Mouse (Mus musculus) layer of hippocampus, postnatal 14 days (tissue): ENCODE data around the gene Mfsd9. TPM values are rescaled to one million over a fixed set of nuclear protein-coding genes. Genes with fewer than 3 reads are reported as not detected.
"Not testable (repeated sequence)": the region's sequence is repeated elsewhere in the genome, so short reads cannot be mapped to it uniquely, and the experiment has no call there.

Source experiments
- DNase-seq, 2 experiments: peaks; one replicate each; pipeline ENCODE4 v3.0.0; 2021 to 2022; ENCODE audit warnings: low spot score in 2 of 2, mixed read lengths in 1 of 2
- total RNA-seq, 2 experiments: library from RNA; stranded (reverse); gene quantifications; 2 replicates each; pipeline ENCODE4 v1.2.3; 2021

Mfsd9 gene
- total RNA-seq, 2 experiments from 2014 or later, result 5.3 to 5.6 TPM

DNA sequence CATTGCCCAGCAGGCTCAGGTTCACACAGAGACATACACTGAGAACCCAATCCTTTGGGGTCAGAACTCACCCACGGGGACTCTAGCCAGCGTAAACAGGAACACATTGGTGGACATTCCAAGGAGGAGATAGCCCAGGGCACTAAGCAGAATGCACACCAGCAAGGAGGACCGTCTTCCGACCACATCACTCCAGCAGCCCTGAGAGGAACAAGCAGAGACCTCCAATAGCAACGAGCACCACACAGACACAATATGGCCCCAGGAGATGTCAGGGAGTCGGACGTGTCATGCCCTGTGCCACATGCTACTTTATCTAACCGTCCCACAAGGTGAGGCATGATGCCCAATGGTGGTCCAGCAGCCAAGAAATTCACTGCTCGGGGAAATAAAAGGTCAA is 6.2 kb downstream of the Mfsd9 start:
- no peak for DNase-seq

DNA sequence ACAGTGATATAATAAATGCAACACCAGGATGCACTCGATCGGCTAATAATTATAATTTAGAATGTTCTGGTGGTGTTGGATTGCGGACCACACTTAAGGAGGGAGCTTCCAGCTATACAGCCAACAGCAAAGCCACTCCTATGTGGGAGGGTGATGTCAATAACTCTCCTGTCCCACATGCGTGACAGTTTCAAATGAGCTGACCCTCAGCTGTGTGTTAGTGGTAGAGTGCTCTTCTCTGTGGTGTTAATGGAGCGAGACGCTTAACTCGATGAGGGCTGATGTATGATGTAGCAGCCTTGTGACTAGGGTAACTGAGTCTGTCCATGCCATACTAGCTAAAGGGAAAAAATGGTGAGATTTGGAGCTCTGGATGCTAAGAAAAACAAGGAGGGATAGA is 7.0 kb downstream of the Mfsd9 start:
- DNase-seq, result no peak

DNA sequence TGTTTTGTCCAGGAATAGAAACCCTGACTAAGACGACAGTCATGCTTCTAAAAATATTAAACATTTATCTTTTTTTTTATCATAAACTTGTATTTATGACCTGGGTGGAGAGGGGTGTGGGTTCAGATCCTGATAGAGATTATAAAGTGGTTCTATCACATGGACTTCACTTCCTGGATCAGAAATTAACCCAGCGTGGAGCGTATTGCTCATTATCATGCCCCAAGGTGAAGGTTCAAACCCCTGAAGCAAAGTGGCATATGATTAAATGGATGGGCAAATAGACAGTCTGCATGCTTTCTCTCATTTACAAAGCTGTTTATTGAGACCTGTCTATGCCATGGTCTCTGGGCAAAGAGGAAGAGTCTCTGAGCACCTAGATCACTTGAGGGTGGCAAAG is 13.7 kb downstream of the Mfsd9 start:
- no peak for DNase-seq

DNA sequence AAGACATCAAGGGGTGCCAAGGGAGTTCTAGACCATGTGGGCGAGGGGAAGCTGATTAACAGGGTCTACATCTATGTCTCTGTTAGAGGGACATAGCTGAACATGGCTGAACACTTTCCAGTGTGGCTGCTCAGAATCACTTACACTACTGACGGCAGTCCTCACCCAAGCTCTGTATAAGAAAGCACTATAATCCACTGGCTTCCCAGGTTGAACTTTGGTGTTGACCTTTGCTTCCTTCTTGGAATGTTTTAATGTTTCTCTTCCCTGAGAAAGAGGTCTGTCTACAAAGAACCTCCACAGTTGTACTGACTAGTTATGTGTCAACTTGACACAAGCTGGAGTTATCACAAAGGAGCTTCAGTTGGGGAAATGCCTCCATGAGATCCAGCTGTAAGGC is 14.4 kb downstream of the Mfsd9 start:
- DNase-seq, result no peak

DNA sequence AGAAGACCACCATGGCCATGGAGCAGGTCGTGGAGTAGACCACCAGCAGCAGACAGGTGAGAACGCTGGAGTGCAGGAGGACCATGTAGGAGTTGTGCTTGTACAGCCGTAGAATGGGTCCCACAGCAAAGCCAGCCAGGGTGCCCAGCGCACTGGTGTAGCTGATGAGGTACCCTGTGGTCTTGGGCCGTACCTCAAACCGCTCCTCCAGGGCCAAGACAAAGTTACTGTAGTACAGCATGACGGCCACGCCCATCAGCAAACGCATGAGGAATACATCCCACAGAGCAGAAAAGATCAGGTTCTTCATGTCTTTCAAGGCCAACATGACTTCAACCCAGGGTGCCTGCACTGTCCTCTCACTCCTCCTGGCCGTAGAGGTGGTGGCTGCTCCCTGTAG is 16.4 kb downstream of the Mfsd9 start:
- DNase-seq, result no peak

DNA sequence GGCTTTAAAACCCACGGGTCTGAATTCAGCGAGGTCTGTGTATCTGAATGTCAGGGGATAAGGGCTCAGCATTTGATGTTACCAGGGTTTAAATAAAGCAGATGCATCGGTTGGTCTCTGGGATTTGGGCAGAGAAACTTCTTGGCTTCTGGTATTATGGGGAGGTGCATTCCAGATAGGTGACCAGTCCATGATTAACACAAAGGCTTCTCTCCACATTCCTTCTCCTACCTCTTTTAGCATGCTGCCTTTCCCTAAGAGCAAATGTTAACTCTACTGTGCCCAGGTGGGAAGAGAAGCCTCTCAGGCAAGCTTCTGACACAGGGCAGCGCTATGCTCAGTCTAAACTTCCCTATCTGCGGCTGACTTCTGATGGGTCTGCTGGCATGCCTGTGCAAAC is 17.3 kb downstream of the Mfsd9 start:
- DNase-seq, result no peak

DNA sequence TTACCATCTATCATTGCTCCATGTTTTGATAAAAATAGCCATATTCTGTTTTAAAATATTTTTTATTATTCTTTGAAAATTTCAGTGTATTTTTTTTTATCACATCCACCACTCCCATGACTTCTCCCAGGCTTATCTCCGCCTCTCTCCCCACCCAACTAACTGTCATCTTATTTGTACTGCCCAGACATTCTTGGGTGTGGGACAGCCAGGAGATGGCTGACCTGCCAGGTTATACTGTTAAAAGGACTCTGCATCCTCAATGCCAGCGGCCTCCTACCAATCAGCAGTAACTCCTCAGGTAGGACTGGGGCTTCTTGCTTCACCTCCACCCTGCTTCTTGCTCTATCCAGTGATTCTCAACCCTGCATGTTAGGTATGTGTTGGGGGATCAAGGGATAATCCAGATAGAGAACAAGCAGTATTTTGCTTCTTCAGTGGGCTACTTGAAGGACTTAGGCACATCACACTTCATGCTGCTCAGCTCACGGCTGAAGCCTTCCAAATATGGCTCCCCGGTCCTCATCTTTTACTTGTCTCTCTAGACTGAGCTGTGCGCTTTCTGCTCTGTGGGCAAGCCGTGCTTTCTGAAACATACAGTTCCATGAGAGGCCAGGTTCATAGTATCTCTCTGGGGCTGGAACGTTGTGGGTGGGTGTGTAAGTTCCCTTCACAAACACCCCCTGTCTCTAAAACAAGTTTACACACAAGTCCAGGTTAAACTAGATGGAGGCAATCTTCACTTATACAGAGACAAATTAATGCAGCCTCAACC is 19.1 kb downstream of the Mfsd9 start:
- no peak for DNase-seq

DNA sequence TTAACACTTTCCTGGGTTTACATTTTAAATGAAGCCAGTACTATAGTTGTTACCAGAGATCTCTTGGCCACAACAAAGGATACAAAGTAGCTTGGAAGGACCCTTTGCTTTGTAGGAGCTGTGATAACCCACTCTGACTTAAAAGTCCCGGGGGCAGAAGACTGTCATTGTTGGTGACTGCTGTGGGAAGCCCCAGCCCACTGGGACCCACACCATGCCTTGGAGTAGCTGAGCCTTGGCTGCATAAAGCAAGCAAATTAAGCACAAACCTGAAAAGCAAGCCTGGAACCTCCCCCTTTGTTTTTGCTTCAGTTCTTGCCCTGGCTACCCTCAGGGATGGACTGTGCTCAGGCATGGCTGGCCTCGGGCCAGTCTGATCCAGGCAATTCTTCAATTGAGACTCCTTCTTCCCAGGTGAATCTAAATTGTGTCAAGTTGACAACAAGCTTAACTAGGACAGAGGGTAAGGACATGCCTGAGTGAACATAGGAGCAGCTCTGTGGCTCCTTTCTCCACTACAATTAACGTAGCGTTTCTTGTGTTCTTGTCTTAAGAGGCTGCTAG is 21.1 kb downstream of the Mfsd9 start:
- no peak for DNase-seq

DNA sequence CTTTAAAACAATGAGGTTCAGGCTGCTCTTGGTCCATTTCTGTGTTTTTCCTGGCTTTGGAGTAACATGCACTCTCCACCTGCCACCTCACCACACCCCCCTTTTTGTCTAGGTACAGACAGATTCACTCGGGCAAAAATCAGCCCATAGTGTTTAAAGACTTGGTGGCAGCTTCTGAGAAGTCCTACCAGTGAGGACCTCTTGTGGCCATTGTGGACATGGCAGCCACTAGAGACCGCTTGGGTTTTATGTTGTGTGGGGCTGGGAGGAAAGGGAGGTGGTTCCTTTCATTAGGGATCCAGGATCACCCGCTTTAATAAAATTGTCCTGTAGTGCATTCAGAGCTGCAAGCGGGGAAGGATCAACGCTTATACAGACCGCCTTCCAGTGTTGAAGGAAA is 21.9 kb downstream of the Mfsd9 start:
- peak; percentile 37 to 38 for DNase-seq

DNA sequence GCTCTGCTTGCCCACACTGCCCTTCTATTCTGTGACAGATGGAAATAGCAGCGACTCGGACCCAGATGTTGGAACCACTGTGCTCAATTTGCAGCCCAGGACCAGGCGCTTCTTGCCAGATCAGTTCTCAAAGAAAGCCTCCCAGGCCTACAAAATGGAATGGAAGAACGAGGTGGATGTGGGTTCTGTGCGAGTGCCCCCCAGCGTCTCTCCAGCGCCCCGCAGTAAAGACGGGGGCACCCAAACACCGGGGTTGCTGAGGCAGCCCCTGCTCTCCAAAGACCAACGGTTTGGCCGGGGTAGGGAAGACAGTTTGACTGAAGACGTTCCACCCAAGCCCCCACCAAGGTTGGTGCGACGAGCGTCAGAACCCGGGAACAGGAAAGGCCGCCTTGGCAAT is 22.9 kb downstream of the Mfsd9 start:
- no peak for DNase-seq

DNA sequence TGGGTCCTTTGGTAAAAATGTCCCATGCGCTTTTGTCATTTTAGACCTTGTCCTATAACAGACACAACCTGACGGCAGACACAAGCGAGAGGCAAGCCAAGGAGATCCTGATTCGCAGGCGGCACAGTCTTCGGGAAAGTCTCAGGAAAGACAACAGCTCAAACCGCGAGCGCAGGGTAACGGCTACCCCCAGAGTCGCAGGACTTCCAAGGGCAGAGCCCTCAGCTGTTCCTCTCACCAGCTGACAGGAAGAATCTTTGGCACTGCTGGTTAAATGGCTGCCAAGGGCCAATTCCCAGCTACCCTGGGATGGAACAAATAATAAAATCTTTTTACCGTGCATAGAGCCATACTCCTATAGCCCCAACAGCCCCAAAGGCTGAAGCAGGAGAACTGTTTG is 25.0 kb downstream of the Mfsd9 start:
- no peak for DNase-seq

DNA sequence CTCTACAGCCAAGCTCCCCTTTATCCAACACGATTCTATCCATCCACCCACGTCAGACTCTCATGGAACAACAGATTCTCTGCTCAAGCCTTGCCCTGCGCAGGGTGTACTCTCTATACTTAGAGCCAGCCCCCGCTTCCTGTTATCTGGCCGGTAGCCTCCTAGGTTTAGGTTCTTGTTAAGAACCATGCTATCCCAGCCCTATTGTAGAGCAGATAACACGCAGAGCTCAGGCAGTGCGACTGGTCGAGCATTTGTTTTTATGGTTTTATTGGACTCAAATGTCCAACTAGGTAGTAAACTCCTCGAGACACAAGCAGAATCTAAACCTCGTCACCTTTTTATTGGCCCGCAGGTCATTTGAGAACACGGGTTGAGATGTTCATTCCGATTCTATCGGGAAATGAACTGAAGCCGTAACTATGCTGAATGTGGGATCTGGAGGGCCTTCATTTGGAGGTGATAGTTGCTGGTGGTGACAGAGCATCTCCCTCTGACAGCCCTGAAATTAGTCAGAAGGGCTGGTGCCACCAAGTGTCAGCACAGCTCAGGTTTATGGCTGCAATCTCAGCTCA is 25.7 kb downstream of the Mfsd9 start:
- DNase-seq, result no peak

DNA sequence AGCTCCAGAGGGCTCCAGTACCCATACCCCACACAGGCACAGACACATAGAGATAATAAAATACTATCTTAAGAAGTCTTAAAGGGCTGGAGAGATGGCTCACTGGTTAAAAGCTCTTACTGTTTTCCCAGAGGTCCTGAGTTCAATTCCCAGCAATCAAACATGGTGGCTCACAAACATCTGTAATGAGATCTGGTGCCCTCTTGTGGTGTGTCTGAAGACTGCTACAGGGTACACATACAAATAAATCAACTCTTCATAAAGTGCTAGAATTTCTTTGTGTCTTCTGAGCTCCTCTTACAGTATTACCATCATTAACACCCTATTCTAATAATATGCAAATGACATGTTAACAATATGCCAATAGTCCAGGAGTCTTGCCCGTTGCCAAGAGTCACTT is 26.4 kb downstream of the Mfsd9 start:
- DNase-seq, result no peak

DNA sequence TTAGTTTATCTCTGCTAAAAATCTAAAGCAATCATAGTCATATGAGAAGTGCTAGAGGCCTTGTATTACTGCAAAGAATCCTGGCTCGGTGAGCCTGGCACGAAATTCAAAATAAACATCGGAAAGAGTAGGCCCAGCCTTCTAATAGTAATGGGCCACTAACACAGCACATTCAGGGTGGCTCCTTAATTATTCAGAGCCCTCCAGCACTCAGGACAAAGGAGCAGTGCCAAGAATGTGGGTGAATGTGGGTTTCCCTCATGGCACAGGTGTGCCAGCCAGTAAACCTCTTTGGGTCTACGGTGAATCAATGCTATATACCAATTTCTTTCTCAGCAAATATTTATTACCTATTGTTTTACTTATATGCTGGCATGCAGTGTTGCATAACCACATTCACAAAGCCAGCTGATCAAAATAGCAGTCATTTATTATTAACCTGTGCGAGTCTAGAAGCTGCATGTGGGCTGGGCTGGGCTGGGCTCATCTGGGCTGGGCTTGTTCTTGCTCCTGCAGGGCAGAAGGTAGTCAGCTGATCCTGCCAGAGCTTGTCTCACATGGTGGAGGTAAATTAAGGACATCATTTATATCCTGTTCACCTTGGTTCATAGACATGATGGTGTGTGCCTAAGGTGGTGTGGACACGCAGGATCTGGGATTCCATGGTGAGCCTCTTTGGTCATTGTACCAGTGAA is 30.6 kb downstream of the Mfsd9 start:
- DNase-seq, result no peak

DNA sequence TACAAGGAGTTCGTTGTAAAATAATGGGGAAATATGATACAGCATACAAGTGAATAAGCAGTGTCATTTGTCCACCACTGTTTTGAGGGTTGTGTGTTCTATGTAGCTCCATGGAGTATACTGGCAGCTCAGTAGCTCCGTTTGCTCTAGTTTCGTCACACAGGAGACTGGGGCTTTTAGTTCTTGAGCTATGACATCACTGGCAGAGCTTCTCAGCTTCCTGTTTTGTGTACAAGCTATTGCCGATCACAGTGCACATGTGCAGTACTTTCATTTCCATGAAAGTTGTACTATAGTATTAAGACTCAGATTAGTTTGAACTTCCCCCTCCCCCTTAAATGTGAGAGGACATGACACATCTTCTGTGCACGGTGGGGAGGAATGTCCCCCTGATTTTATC is 44.4 kb downstream of the Mfsd9 start:
- no peak for DNase-seq

DNA sequence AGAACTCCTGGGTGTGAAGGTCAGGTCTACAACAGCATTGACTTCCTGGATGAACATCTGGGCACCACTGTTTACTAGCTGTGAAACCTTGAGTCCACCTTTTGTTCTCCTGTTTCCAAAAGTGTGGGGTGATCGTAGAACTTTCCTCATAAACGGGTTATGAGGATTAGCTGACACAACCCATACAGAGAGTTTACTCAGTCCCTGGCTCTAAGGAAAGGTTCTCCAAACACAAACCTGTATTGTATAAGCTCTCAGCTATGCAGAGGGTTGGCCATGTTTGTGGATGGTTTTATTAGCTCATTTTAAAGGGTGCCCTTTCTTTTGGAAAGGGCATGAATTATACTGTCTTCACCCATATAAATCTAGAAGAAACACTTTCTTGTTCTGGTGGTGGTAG is 49.7 kb downstream of the Mfsd9 start:
- no peak for DNase-seq

DNA sequence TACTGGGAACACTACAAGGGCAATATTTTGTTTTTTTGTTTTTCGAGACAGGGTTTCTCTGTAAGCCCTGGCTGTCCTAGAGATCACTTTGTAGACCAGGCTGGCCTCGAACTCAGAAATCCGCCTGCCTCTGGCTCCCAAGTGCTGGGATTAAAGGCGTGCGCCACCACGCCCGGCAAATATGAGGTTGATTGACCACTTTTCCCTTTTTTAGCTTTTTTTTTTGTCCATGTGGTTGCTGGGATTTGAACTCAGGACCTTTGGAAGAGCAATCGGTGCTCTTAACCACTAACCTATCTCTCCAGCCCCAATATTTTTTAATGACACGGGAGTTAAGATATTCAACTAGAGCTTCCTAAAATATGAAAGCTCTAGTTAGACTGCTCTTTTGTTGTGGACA is 52.2 kb downstream of the Mfsd9 start:
- not testable (repeated sequence) for DNase-seq

DNA sequence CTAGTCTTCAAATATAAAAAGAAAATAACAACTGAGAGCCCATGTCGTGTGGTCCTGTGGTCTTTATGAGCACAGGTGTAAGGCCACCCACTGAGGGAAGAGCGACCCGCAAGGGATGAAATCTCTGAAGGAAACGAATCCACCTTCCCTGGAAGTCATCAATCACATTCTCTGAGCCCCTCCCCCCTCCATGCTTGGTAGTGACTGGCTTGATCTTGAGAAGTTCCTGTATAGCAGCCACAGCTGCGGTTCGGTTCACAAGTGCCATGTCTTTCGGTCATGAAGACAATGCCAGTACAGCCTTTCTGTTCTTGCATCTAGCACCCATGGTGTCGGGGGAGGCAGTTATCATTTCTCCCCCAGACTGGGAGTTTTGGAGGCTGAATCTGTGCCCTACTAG is 52.8 kb downstream of the Mfsd9 start:
- DNase-seq, result no peak

DNA sequence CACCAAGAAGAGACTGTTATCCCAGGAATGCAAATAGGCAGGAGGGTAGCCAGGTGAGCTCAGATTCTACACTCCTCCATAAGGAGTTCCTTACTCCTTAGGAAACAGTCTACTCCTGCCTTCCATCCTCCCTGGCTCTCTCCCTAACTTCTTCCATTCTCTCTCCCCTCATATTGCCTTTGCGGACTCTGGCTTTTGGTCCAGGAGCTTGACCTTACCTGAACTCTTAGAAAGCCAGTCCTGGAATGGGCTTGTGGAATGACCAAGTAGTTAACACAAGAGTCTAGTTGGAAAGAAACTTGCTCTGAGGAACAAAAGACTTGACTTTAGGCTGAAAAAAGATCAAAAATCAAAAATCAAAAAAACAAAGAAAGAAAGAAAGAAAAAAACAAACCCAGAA is 61.9 kb downstream of the Mfsd9 start:
- no peak for DNase-seq

DNA sequence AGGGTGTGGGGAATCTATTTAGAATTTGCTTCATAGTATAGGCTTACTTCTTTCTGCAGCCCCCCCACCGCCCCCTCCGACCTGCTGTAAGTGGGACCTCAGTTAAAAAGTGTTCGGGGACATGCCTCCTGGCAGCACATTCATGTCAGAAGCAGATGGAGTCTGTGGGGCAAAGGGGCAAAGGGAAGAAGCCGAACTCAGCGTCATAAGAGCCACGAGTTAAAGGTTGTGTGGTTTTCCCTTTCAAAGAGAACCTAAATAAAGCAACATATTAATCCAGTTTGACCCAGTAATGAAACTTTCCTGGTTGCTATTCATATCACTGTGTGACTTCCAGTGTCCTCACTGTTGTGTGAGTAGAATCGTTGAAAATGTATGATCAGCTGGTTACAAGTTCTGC is 63.1 kb downstream of the Mfsd9 start:
- DNase-seq, result no peak

DNA sequence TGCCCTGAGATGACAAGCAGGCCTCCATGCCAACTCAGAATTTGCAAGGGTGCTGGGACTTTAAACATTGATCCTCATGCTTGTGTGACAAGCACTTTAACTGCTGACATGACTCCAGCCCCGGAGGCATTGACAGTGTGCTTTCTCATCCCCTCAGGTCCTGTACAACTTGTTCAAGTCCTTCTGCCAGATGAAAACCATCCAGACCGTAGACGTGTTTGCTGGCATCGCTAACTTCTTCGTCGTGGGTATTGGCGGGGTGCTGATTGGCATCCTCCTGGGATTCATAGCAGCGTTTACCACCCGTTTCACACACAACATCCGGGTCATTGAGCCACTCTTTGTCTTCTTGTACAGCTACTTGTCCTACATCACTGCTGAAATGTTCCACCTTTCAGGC is 64.4 kb downstream of the Mfsd9 start:
- no peak for DNase-seq
